Mouse (Mus musculus) lung, postnatal 14 days (tissue): ENCODE results near the gene Ms4a7.
"Not testable (repeated sequence)": the region's sequence is repeated elsewhere in the genome, so short reads cannot be mapped to it uniquely, and the experiment has no call there.

Source experiments
- DNase-seq: peaks from one replicate; pipeline ENCODE4 v3.0.0; 2021

Gene Ms4a7

GRCm38 (mm10) chr19:11335932-11336331 is at the start of gene Ms4a7:
Gene Ms4a7 (minus strand): TSS chr19:11336146.
- DNase-seq, result no peak

GRCm38 (mm10) chr19:11376399-11376798 is 40.5 kb upstream of the Ms4a7 start:
- DNase-seq, result no peak

GRCm38 (mm10) chr19:11375273-11375672 is 39.3 kb upstream of the Ms4a7 start, which contains the start of gene Ms4a4a:
Gene Ms4a4a (plus strand): TSS chr19:11375523.
- no peak for DNase-seq

- no peak for DNase-seq
These were observed 35.2 kb upstream of the Ms4a7 start for GRCm38 (mm10) chr19:11371181-11371580.

- no peak for DNase-seq
These were observed 32.4 kb upstream of the Ms4a7 start for GRCm38 (mm10) chr19:11368310-11368709.

- no peak for DNase-seq
These were observed 26.1 kb upstream of the Ms4a7 start for GRCm38 (mm10) chr19:11362002-11362401.

- no peak for DNase-seq
These were observed 24.2 kb upstream of the Ms4a7 start for GRCm38 (mm10) chr19:11360106-11360505.

GRCm38 (mm10) chr19:11355730-11356129 is 19.8 kb upstream of the Ms4a7 start:
- DNase-seq, result no peak

GRCm38 (mm10) chr19:11351878-11352277 is 15.9 kb upstream of the Ms4a7 start:
- no peak for DNase-seq

GRCm38 (mm10) chr19:11349698-11350481 is 13.9 kb upstream of the Ms4a7 start:
- DNase-seq, result peak; percentile 6

- no peak for DNase-seq
These were observed 8.0 kb upstream of the Ms4a7 start for GRCm38 (mm10) chr19:11343992-11344391.

- no peak for DNase-seq
These were observed 7.2 kb upstream of the Ms4a7 start for GRCm38 (mm10) chr19:11343147-11343546.

- no peak for DNase-seq
These were observed 14.8 kb downstream of the Ms4a7 start for GRCm38 (mm10) chr19:11321123-11321522.

GRCm38 (mm10) chr19:11316786-11317185 is 19.2 kb downstream of the Ms4a7 start:
- DNase-seq, result no peak

- no peak for DNase-seq
These were observed 21.6 kb downstream of the Ms4a7 start, which contains the start of gene Ms4a14 for GRCm38 (mm10) chr19:11314354-11314753. Gene Ms4a14 (minus strand): TSS chr19:11314454.

- no peak for DNase-seq
These were observed 27.1 kb downstream of the Ms4a7 start for GRCm38 (mm10) chr19:11308888-11309287.

- not testable (repeated sequence) for DNase-seq
These were observed 36.4 kb downstream of the Ms4a7 start for GRCm38 (mm10) chr19:11299529-11299928.

- DNase-seq, result no peak
These were observed 37.0 kb downstream of the Ms4a7 start for GRCm38 (mm10) chr19:11298939-11299338.

GRCm38 (mm10) chr19:11293616-11294015 is 42.3 kb downstream of the Ms4a7 start:
- not testable (repeated sequence) for DNase-seq

GRCm38 (mm10) chr19:11292990-11293389 is 43.0 kb downstream of the Ms4a7 start:
- no peak for DNase-seq

GRCm38 (mm10) chr19:11283773-11284172 is 52.2 kb downstream of the Ms4a7 start, which contains the start of gene Ms4a5:
Gene Ms4a5 (minus strand): TSS chr19:11283873.
- no peak for DNase-seq

GRCm38 (mm10) chr19:11280223-11280622 is 55.7 kb downstream of the Ms4a7 start:
- no peak for DNase-seq

- no peak for DNase-seq
These were observed 59.5 kb downstream of the Ms4a7 start for GRCm38 (mm10) chr19:11276431-11276830.
